Mouse (Mus musculus) myocyte (in vitro differentiated cells): ENCODE measurements around the gene Tbc1d16.

Experiments
- E2F4 ChIP-seq: IDR thresholded peaks from one replicate; pipeline ENCODE4 v1.6.1; 2011; ENCODE audit warnings: mild to moderate bottlenecking, control low read depth, moderate library complexity; ENCODE audit not compliant: insufficient read depth
- MYOG ChIP-seq, 3 experiments: IDR thresholded peaks; one replicate each; pipeline ENCODE4 v1.6.1; 2011; ENCODE audit warnings: control low read depth in 2 of 3, low read depth in 2 of 3, mild to moderate bottlenecking in 2 of 3; ENCODE audit not compliant: insufficient read length in 2 of 3, control insufficient read depth in 1 of 3, insufficient read depth in 1 of 3
- POLR2A ChIP-seq: IDR thresholded peaks from one replicate; pipeline ENCODE4 v1.6.1; 2011; ENCODE audit warnings: low read depth, mild to moderate bottlenecking, control low read depth, moderate library complexity; ENCODE audit not compliant: insufficient read length
- USF1 ChIP-seq: IDR thresholded peaks from one replicate; pipeline ENCODE4 v1.6.1; 2011; ENCODE audit warnings: low read depth, mild to moderate bottlenecking, control low read depth, moderate library complexity

- no peak for TF ChIP-seq MYOG (IDR thresholded peaks at IDR 0.05; ENCODE audit: control insufficient read depth in 1 of 3, insufficient read depth in 1 of 3, insufficient read length in 2 of 3, low read depth in 2 of 3)
- TF ChIP-seq POLR2A, result no peak
- no peak for TF ChIP-seq E2F4
- no peak for TF ChIP-seq USF1
Observed at GRCm38 (mm10) chr11:119109415-119110071, 118.8 kb downstream of the Tbc1d16 start.
